Mouse (Mus musculus): Measurements from ENCODE around the gene C1qtnf12.

DNA sequence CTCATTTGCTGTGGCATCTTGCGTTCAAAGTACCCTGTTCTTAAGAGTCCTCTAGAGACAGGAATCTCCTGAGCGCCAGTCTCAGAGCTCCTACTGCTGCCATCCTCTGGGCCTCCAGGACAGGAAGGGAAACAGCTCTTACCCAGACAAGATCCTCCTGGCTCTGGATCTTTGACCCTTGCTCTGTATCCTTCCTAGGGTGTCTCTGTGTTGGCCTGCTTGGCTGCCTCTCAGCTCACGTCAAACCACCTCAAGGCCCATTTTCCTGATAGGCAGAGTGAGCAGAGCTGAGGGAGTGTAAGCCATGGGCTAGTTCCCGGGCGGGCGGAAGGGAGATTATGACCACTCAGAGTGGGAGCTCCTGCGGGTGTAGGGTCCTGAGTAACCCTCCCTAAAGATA lies 988 bp downstream of the C1qtnf12 start:
- TF ChIP-seq POLR2A (IDR thresholded peaks at IDR 0.05; ENCODE audit: control insufficient read depth, low read depth, low read length) (no peak), CTCF (IDR thresholded peaks at IDR 0.05; ENCODE audit: control insufficient read depth, insufficient read depth, insufficient replicate concordance, low read depth, low read length) (no peak)

Measured in testis, adult 2 months (tissue).